Mouse (Mus musculus) heart, postnatal 14 days (tissue): ENCODE results near the gene Pygb. TPM values are rescaled to one million over a fixed set of nuclear protein-coding genes. Genes with fewer than 3 reads are reported as not detected.

Experiments
- DNase-seq, 2 experiments: peaks; one replicate each; pipeline ENCODE4 v3.0.0; 2021 to 2022
- intact Hi-C: fragments of 180-260 bp; cut with DNase I; formaldehyde crosslinking; loops from one replicate; pipeline ENCODE4 v1.15.1; 2025
- long read RNA-seq, 2 experiments: library from polyadenylated mRNA; stranded (forward); transcript quantifications; one replicate each; pipeline ENCODE4 v2.0.0; 2021
- total RNA-seq, 2 experiments: library from RNA; stranded (reverse); gene quantifications; 2 replicates each; pipeline ENCODE4 v1.2.3; 2021

The Pygb gene
- 100 to 1,000 TPM; 413 to 424 TPM for total RNA-seq
- long read RNA-seq, experiment 1, transcript Pygb-201 (20 exons, 3,909 nt): major isoform, 467 of 562 reads
- long read RNA-seq, experiment 1, partial matches to known transcripts: 70 of 562 reads
- long read RNA-seq, experiment 1, other reads (novel, unspliced or antisense): 23 of 562 reads
- long read RNA-seq, experiment 2, transcript Pygb-201 (20 exons, 3,909 nt): major isoform, 477 of 549 reads
- long read RNA-seq, experiment 2, partial matches to known transcripts: 52 of 549 reads
- long read RNA-seq, experiment 2, other reads (novel, unspliced or antisense): 19 of 549 reads

GRCm38 (mm10) chr2:150786251-150787180 lies at the start of gene Pygb:
Pygb (plus strand) TSS chr2:150786735.
- peak; percentile 87 to 89 for DNase-seq
- intact Hi-C loops: loop anchor here (2.0 kb wide), 1 partner anchor 38 kb away; the partner anchor contains the start of gene Entpd6

DNA sequence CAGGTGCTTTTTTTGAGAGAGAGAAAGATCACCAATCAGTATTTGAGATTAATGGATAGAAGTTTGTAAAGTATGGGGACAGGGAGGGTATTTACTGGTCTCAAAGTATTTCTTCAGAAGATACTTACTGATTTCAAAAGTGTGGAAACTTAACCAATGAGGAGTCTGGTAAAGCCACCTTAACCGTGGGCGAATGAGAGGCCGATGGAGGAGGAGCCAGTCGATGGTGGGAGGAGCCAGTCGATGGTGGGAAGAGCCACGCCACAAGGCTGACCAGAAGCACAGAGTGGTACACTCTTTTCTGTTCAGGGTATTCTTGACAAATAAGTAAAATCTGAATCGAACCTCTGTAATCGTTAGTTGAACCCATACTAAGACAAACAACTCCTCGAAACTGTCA lies 48.7 kb upstream of the Pygb start:
- no peak for DNase-seq
- intact Hi-C loops: no loop called here

DNA sequence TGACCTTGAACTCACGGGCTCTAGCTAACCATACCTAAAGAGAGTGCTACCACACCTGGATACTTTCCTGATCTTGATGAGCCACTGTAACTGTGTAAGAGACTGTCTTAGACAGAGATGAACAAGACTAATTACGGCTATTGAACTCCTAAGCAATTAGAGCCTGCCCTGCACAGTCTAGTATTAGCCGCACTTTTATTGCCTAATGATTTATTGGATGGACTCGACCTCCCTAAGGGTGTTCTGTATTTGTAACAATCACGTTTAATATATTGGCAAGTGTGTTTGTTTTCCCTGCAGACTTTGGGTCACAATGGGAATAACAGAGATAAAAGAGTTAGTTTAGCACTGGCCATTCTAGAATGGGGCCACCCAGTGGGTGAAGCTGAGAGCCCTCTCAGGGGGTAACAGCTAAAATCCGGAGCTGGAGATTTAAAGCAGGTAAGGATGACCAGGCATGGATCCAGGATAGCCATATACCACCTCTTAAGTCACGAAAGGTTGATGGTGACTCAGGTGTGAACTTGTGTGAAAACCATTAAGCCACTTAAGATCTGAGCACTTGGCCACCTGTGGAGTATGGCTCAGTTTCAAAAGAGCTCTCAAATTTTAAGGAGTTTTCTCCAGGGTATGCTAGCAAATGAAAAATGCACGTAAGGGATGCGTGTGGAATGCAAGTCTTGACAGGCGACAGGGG lies 46.2 kb upstream of the Pygb start:
- intact Hi-C loops: no loop called here
- DNase-seq: no peak

DNA sequence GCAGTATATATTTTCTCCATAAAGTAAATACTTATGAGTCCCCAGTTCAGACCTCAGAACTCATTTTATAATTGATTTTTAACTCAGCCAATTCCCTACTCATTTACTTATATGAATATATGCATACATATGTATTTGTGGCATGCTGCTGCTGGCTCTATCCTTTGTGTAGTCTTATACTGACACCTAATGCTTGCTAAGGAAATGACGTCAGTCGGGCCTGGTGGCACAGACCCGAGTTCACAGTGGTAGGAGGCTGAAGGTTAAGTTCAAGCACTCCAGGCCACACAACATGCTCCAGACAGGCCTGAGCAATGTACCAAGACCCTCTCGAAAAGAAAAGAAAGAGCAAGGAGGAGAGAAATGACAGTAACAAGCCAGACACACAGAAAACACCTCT lies 45.1 kb upstream of the Pygb start:
- intact Hi-C loops: no loop called here
- no peak for DNase-seq

DNA sequence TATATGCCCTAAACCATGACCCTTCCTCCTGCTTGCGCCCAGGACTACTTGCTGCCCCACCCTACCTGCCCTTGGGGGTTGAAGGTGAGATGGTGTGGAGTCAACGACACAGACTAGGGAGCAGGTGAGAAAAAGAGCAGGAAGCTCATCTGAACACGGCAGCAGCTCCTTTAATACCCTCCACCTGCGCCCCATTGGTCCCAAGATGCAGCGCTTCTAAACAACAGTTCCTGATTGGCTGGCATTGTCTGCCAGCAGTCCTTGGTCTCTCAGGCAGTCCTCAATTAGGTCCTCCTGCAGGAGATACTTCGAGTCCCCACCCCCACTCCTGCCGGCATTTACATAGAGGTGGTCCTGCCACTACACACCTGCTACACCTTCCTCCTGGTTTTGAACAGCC lies 41.5 kb upstream of the Pygb start:
- no peak for DNase-seq
- intact Hi-C loops: loop anchor here (5.0 kb wide), 1 partner anchor 252 kb away; no protein-coding TSS in a partner anchor

DNA sequence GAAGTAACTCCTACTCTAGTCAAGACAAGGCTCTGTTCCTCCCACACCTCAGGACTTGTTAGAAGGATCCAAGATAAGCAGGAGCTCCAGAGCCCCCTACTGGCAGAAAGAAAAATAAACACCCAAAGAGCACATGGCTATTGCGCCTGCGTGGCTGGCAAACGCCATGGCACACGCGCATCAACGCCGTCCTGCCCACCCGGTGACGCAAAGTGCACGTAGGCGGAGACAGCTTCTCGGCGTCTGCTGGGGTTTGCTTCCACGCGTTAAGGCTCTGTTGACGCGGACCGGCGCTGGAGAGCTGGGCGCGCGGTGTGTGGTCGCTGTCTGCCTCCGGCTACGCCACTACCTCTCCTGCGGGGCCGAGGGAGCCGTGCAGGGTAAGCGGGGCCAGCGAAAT lies 37.7 kb upstream of the Pygb start, which contains the start of gene Entpd6:
Gene Entpd6 (plus strand): TSS at position 189 of the 400 bp plus-strand sequence.
- DNase-seq: peak; percentile 93 to 95
- intact Hi-C loops: loop anchor here (2.0 to 5.0 kb wide), 3 partner anchors 38 to 248 kb away; partner anchors contain the start of gene Pygb

DNA sequence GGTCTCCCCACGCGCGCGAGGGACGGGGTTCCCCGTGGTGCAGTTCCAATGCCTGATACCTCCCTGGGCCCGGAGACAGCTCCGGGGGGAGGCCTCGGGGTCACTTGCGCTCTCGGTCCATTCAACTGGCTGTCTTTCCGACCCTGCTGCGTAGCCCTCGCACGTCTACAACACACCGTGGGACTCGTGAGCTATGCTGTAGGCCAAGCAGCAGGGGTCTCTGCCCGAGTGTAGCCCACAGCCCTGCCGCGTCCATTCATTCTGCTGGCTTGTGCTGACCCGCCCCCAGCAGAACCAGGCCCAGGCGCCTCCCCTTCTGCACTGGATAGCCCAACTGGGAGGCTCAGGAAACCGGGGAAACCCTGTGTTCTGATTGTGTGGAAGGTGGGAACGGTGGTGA lies 37.3 kb upstream of the Pygb start:
- peak; percentile 34 to 42 for DNase-seq
- intact Hi-C loops: loop anchor here (2.0 to 5.0 kb wide), 3 partner anchors 38 to 248 kb away; partner anchors contain the start of gene Pygb

DNA sequence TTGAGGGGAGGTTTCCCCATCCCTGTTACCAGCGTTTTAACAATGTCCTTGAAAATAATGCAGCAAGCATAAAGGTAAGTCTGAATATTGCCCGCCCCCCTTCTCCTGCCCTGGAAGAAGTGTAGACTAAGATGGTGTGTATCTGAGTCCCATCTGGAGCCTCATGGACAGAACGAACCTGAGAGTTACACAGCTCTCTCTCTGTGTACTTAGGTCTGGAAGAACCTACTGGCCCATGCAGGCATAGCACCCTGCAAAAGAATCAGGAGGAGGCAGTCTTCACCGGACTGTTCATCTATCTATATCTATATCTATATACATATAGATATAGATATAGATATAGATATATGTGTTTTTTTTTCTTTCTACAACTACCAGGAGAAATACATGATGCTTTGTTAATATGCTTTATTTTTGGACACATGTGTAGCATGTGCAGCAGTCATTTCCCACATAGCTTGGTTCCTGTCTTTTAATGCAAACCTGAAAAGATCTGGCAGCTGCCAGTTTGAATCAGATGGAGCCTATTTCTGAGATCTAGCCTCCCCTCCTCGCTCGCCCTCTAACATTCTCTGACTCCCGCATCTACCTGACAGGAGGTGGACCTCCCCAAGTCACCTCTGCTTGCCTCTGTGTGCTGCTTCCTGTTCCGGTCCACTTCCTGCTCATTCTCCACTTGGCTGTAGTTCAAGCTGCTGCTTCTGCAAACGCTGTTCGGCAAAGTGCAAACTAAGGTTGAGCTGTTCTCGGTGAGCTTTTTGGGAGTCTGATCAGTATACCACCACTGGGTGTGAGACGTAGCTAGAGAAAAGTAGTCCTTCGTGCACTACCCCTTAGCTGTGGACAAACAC lies 36.2 kb upstream of the Pygb start:
- intact Hi-C loops: no loop called here
- peak in 1 of 2 experiments; percentile 15 for DNase-seq

DNA sequence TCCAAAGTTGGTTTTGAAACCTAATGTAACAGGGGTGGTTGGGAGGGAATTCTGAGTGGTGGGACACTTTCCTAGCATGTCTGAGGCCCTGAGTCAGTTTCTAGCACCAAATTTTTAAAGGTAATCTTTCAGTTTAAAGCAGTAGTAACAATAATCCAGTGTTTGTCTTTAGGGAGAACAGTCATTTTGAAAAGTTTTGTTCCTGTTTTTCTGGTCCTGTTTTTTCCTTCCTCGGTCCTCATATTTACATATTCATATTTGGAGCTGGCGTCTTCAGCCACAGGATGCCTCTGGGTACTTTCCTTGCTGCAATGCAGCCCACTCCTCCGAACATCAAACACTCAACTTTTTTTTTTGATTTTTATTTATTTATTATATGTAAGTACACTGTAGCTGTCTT lies 31.5 kb upstream of the Pygb start:
- no peak for DNase-seq
- intact Hi-C loops: no loop called here

GRCm38 (mm10) chr2:150761476-150761875 lies 25.1 kb upstream of the Pygb start:
- no peak for DNase-seq
- intact Hi-C loops: no loop called here

- DNase-seq: no peak
- intact Hi-C loops: no loop called here
Measured at GRCm38 (mm10) chr2:150765619-150766018, 20.9 kb upstream of the Pygb start.

GRCm38 (mm10) chr2:150766083-150766862 lies 20.3 kb upstream of the Pygb start:
- intact Hi-C loops: no loop called here

DNA sequence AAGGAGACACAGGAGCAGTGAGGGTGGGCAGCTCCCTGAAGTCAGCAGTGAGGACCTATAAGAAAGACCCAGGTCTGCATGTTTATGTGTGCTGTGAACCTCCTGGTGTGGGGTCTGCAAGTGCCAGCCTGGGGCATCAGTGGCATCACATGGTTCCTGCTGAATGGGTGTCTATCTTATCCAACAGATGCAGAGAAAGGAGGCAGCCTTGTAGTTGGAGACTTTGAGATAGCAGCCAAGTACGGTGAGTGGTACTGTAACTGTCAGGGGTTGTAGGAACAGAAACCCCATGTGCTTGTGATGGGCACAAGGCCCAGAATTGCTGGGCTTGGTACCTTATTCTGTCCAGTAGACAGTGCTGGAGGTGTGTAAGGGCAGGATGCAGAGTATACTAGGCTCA lies 17.9 kb upstream of the Pygb start:
- DNase-seq: no peak
- intact Hi-C loops: no loop called here

More at GRCm38 (mm10) chr2:150766083-150766862, 20.3 kb upstream of the Pygb start:
- no peak for DNase-seq

GRCm38 (mm10) chr2:150770747-150771146 lies 15.8 kb upstream of the Pygb start:
- intact Hi-C loops: no loop called here
- DNase-seq: peak; percentile 80 to 91

DNA sequence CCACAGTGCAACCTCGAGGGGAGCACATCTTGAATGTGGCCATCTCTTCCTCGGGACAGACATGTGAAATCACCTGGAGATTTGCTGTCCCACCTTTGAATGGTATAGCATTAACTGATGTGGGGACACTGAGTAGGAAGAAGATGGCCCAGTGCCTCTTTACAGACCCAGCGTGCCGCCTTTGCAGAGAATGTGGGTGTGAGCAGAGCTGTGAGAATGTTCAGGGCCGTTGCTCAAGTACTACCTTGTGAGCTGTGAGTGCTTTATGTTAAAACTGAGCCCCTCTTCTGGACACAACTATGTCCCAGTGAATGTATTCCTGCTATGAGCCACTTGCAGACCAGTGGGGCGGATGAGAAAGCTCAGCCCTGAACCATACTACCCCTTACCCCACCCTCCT lies 15.4 kb upstream of the Pygb start:
- intact Hi-C loops: no loop called here
- no peak for DNase-seq

- intact Hi-C loops: no loop called here
- no peak for DNase-seq
Measured at GRCm38 (mm10) chr2:150771996-150772395, 14.5 kb upstream of the Pygb start.

DNA sequence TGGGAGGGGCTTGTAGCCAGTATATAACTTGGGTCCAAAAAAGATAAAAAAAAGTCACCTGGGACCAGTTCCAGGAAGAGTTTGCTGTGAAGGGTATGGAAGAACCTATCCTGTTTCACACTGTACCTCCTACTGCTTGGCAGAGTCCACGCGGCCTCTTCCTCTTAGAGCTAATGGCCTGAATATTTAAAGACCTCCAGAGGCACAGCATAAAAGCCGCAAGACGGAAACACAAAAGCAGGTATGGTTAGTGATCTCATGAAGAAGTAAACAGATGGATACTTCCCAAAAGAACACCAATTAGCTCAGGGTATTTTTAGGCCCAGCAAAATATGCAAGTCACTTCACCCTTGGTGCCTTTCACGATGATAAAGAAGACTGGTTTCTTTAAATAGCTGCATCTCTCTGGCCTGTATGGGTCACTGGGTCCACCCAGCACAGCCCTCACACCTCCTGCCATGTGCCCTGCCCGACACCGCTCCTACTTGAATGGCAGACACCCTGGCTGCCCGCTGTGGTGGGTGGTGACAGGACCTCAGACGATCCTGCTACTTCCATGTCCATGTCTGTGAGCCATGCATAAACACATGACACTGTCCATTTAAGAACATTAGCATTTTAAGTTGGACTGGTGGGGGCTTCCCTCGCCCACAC lies 13.9 kb upstream of the Pygb start:
- peak in 1 of 2 experiments; percentile 61 for DNase-seq

DNA sequence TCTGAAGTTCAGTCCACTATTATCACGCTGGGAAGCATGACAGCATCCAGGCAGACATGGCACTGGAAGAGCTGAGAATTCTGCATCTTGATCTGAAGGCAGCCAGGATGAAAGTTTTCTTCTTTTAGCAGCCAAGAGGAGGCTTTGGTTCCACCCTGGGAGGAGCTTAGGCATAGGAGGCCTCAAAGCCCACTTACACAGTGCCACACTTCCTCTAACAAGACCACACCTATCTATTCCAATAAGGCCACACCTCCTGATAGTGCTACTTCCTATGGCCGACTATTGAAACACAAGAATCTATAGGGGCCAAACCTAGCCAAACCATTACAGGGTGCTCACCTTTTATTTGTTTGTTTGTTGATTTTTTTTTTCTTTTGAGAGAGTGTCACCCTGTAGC lies 3.7 kb upstream of the Pygb start:
- intact Hi-C loops: no loop called here
- no peak for DNase-seq

More for the DNA sequence above, 13.9 kb upstream of the Pygb start:
- intact Hi-C loops: no loop called here
